Mouse (Mus musculus) MN1 (cell line): ENCODE data around the gene Atp6v0a2.
"Not testable (repeated sequence)": the region's sequence is repeated elsewhere in the genome, so short reads cannot be mapped to it uniquely, and the experiment has no call there.

Experiments
- DNase-seq: peaks from one replicate; pipeline ENCODE4 v3.0.0-alpha.2; 2016; ENCODE audit warnings: low spot score

Gene Atp6v0a2

DNA sequence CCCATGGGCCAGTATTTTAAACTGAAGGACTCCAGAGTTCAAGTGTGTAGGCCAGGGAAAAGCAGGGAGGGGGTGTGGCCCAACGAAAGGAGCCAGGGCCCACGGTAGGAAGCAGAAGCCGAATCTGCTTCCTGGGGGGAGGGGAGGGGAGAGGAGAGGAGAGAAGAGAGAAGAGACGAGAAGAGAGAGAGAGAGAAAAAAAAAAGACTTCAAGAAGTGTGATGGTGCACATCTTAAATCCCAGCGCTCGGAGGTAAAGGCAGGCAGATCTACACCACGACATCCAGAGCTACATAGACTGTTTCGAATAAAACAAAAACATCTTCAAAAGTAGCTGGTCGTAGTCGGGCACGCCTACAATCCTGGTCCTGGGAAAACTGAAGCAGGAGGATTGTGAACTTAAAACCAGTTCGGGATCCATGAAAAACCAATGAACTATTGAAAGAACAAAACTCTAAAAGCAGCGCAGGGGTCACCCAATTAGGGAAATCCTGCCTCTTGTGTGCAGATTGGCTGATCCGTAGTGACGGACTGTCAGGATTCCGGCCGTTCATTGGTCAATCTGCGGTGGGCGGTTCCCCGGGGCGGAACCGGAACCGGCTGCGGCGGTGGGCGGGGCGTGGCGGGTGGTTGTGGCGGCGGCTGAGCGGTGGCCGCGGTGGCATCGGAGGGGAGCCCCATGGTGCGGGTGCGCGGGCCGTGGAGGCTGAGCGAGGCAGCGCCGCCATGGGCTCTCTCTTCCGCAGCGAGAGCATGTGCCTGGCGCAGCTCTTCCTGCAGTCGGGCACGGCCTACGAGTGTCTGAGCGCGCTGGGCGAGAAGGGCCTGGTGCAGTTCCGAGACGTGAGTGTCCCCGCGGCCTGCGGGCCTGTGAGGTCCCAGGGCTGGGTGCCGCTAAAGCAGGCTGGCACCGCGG is at the start of gene Atp6v0a2:
Gene Atp6v0a2, plus strand, starts transcription at position 129 of the 916 bp plus-strand sequence.
- peak; percentile 82 for DNase-seq

DNA sequence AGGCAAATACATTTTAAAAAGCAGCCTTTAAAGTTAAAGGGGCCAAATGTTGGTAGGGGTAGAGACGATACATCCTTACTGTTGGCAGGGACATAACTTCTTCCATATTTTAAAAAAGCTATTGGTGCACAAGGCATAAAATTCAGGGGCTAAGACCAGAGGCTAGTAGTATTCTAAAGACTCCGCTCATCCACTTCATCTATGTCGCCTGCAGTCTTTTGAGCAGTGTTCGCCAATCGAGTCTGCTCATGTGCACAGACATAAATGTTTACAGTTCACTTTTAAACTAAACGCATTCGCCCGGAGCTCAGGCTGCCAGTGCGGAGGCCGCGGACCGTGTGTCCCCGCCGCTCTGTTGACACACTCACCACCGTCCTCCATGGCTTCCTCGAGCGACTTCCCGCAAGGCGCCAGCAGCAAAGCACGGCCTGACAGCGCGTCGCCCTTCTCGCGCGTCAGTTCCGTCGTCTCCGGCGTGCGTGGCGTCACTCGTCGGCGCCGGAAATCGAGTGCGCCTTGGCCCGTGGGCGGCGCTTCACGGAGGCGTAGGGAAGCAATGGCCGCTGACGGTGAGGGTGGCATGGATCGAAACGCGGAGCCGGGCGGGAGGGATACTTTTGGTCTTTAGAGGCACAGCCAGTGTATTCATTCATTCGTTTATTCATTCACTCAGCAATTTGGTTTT is 49.6 kb upstream of the Atp6v0a2 start, which contains the start of the genes Eif2b1 and Gtf2h3:
Gene Eif2b1, minus strand, starts transcription at position 499 of the 685 bp plus-strand sequence.
Gene Gtf2h3, plus strand, starts transcription at position 508 of the 685 bp plus-strand sequence.
- DNase-seq: peak; percentile 87

DNA sequence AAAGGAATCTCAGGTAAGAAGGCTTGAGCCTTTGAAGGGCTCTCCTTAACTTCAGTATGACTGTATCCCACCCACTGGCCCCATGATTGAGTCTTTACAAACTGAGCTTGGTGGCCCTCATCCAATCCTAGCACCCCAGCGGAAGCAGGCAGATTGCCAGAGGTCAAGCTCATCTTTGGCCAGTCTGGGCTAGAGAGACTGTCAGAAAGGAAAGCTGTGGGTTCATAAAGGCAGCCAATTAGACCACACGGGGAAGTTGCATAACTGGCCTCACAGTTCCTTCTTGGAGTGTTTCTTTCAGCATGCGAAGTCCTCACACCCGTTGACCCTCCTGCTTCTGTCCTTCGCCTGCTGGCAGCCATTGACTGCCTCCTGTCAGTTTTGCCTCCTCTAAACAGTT is 45.9 kb upstream of the Atp6v0a2 start:
- no peak for DNase-seq

DNA sequence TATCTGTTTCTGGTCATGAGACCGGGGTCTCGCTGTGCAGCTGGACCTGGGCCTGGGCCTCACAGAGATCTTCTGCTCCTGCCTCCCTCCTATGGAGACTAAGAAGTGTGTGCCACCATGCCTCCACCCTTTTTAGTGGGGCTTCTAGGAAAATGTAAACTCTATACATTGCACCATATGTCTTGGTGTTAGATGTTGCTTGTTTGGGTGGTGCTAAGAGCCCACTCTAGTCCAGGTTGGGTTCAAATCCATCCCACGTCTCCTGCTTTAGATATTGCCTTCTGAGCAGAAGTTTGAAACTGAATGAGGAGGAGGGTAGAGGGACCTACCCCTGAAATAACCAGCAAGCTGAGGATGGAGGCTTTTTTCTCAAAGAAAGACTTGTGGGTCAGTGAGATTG is 35.6 kb upstream of the Atp6v0a2 start:
- DNase-seq: no peak

DNA sequence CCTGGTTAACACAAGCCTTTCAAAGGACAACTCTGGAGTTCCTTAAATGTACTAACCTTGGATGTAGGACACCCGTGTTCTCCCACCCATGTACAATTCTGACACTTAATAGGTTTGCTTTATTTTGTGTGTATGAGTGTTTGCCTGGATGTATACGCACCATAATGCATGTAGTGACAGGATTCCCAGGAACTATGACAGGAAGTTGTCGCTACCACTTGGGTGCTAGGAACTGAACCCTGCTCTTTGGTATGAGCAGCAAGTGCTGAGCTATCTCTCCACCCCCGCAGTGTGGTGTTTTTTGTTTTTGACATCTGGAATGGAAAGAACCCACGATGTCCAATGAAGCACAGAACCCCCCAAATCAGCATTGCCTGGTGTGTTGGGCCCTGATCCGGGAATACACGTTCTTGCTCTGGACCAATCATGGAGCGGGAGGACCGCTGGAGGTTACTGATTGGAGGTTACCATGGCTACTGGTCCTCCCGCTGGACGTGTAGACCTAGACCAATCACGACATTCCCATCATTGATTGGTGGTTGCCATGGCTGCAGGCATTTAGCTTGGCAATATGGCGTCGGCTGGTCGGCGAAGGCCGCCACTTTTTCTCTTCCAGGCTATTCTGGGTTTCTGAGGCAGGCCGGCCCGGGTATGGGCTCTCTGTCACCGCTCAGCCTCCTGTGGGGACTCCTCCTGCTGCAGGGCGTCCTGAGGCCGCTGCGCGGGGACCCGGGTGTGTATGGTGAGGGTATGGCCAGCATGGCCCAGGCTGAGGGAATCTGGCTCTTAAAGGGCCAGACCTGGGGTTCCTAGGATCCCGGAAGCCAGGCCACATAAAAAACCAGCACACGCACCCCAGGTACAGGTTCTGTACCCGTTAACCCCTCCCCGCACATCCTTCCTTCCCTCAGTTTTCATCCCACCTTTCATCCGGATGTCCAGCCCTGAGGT is 29.9 kb upstream of the Atp6v0a2 start:
- peak; percentile 88 for DNase-seq

DNA sequence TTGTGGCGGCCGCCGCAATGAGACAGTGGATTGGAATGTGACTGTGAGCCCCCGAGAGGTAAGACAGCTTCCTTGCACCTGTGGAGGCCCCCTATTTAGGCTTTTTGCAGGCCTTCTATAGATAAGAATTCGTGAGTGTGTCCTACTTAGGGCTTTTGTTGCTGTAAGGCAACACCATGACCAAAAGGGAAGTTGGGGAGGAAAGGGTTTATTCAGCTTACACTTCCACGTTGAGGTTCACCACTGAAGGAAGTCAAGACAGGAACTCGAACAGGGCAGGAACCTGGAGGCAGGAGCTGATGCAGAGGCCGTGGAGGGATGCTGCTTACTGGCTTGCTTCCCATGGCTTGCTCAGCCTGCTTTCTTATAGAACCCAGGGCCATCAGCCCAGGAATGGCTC is 28.6 kb upstream of the Atp6v0a2 start:
- not testable (repeated sequence) for DNase-seq

DNA sequence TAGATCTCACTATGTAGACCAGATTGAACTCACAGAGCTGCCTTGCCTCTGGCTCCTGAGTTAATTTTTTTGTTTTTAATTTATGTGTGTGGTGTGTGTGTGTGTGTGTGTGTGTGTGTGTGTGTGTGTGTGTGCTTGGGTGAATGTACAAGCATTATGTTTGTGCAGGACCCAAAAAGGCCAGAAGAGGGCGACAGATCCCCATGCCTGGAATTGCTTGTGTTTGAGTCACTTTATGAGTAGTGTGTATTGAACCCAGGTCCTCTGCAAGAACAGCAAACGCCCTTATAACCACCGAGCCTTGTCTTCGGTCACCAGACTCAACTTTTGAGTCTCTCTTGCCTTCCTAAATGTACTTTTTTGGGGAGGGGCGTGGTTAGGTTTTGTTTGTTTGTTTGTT is 26.0 kb upstream of the Atp6v0a2 start:
- DNase-seq: peak; percentile 28

DNA sequence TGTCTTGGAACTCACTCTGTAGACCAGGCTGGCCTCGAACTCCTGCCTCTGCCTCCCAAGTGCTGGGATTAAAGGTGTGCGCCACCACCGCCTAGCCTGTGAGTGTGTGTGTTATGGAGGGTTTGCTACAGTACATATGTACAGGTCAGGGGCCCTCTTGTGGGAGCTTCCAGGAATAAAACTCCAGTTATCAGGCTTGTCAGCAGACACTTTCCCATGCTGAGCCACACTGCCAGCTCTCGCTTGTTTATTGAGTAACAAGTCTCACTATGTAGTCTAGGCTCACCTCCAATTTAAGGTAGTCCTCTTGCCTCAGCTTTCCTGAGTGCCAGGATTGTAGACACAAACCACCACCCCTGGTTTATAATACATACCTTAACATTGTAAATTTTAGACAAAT is 24.1 kb upstream of the Atp6v0a2 start:
- DNase-seq: no peak

DNA sequence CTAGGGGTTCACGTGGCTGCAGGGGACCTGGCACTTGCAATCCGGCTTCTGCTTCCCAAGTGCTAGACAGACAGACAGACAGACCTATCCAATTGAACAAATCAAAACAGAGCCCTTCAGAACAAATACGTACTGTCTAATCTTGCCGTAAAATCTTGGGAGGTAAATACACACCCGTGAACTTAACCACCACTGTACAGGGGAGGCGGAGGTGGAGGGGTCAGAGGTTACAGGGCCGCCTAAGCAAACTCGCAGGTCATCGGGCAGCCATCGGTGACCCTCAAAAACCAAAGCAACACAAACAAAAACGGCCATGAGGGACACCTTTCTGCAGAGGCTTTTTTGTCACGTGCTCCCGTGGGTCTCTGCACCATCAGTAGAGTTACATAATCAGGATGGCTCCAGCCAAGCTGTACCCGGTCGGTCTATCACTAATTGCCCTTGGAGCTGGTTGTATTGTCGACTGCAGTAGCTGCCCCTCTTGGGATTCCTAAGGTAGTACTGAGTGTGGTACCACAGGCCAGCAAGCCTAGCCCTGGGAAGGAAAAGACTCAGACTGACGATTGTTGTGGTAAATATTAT is 23.2 kb upstream of the Atp6v0a2 start:
- no peak for DNase-seq

DNA sequence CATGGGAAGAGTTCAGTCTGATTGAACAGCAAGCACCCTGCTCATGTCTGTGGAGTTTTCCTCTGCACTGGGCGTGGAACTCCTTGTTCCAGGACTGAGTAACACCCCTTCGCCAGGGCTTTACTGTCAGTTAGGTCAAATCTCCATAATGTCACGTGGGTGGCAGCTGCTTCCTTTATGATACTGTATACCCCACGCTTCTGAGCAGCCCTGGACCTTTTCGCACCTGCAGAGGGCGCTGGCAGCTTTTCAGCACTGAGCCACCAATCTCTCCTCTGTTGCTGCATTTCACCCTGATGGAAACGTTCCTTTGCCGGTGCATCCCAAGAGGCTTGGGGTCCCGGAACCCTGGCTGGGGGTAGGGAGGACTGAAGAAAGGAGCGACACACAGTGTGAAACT is 17.4 kb upstream of the Atp6v0a2 start:
- no peak for DNase-seq

DNA sequence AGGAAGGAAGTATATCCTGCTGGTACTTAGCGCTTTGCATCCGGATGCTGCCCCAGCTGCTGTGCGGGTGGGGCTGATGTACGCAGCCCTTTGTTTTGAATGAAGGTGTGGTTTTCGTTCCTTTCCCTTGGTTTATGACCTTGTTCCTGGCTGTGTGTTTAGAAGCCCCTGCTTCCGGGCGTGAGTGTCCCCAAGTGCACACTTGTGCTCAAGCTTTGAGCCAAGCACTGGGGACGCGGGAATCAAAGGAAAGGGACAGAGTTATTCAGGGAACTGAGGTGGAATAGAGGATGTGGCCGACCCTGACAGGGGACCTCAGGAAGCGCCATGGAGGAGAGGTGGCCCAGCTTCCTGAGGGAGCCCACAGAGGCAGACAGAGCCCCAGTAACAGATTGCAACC is 13.7 kb upstream of the Atp6v0a2 start:
- DNase-seq: no peak

DNA sequence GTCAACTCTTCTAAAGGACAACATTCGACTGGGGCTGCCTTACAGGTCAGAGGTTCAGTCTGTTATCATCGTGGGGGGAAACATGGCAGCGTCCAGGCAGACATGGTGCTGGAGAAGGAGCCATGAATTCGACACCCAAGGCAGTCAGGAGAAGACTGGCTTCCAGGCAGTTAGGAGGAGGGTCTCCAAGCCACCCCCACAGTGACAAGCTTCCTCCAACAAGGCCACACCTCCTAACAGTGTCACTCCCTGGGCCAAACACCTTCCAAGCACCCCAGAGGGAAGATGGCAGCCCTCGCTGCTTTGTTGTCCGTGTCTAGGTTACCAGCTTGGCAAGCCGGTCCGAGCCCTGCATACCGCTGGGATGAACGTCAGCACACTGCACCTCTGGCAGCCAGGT is 9.7 kb upstream of the Atp6v0a2 start:
- DNase-seq: no peak

DNA sequence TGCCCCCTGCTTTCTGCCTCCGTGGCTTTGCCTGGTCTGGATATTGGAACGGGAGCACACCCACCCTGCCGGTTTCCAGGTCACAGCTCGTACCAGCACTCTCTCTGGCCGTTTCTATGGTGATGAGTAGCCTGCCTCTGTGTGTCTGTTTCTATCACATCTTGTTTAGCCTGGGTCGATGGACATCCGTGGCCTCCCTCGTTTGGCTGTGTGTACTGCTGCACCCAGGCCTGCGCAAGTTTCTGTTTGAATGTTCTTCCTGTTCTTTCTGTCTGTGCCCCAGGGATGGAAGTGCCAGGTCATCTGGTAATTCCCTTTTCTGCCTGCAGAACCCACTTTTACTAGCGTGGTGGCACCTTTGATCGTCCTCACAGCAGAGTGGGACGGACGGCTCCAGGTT is 7.0 kb upstream of the Atp6v0a2 start:
- DNase-seq: peak; percentile 10

DNA sequence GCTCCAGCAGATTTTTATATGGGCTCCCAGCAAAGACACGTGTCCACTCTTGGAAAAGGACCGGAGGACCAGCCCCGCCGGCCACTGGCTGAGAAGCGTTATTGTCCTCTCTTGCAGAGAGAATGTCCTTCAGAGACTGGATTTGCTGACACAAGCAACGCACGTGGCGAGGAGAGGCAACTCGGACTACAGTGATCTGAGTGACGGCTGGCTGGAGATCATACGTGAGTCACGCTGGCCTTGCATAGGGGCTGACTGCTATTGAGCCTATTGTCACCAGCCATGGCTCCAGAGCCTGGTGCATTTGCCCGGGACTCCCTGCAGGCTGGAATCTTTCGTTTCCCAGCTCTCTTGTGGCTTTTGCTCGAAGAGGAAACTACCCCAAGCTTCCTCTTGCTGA is 5.5 kb upstream of the Atp6v0a2 start:
- DNase-seq: no peak

DNA sequence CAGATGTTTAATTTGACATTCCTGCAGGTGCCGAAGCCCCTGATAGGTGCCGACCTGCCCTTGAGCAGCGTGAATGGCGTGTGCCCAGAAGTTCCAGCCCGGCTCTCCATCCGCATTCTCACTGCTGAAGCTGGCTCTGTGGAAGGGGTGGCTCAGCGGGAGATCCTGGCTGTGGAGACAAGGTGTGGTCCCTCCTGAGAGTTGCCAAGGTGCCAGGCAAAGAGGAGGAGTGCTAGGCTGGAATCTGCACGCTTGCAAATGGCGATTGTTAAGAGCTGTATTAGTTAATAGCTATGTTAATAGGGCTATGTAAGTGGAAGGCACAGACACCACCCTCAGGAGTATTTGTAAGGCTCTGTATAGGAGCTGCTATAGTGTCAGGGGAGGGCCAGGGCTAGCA is 4.1 kb upstream of the Atp6v0a2 start:
- DNase-seq: no peak

DNA sequence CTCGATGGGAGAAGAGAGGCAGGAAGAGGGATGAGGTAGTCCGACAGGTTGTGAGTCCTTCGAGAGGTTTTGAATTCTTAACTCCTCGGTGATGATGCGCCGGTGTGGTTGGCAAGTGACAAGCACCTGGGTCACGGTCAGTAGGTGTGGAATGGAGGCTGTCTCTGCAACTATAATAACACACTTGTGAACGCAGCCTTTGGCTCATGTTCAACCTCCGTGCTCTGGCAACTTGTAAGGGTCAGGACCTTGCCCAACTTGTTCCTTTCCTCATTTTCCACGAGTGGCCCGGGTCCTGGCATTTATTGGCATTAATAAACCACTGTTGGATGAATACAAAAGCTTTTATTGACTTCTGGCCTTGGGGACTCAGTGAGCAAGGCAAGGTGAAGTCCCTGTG is 1.3 kb downstream of the Atp6v0a2 start:
- DNase-seq: no peak

DNA sequence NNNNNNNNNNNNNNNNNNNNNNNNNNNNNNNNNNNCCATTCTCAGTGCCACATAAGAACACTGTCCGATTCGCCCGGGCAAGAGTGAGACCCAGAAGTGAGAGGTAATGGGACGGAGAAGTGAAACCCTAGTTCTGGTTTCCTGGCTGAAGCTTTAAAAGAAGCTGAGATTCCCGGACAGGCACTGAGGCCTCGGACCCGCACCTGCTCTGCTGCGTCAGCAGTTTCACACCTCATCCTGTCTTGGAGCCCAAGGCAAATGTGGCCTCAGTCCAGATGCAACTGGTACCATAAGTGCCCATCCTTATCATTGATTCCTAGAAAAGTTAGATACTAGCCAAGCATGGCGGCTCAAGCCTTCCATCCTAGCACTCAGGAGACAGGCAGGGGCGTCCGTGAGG is 3.3 kb downstream of the Atp6v0a2 start:
- no peak for DNase-seq

DNA sequence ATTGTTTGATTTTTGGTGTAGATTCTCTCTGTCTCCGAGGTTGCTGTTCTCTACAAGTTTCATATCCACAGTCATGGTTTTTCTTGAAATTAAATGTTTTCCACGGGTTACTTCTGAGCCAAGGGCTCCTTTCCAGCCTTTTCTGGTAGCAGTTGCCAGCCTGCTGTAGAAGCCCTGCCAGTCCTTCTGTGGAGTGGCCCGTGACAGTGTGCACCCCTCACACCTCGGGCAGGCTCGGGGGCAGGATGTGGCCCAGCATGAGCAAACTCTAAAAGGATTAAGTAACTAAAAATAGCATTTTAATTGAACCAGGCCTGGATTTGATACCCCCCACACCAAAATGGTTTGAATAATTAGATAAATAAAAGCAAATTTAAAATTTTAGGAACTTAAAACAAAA is 4.1 kb downstream of the Atp6v0a2 start:
- no peak for DNase-seq

DNA sequence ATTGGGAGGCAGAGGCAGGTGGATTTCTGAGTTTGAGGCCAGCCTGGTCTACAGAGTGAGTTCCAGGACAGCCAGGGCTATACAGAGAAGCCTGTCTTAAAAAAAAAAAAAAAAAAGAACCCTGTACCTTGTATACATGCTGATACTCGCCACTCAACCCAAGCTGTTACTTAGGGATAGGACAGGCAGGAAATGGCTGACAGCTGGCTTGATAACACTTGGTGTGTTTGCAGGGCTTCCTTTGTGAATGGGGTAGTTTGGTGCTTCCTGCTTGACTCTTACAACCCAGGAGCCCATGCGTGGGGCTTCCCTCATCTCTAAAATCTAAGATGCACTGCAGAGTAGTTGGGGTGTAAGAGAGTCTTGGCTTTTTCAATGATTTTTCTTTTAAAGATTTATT is 5.0 kb downstream of the Atp6v0a2 start:
- DNase-seq: no peak

DNA sequence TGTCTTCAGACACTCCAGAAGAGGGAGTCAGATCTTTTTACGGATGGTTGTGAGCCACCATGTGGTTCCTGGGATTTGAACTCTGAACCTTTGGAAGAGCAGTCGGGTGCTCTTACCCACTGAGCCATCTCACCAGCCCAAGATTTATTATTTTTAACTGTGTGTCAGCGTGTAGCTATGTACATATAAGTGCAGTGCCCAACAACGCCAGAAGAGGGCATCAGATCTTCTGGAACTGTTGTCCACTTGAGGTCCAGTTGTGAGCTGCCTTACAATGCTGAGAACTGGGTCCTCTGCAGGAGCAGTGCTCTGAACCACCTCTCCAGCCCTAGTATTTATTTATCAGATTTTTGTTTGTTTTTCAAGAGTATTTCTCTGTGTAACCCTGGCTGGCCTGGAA is 6.7 kb downstream of the Atp6v0a2 start:
- DNase-seq: not testable (repeated sequence)

DNA sequence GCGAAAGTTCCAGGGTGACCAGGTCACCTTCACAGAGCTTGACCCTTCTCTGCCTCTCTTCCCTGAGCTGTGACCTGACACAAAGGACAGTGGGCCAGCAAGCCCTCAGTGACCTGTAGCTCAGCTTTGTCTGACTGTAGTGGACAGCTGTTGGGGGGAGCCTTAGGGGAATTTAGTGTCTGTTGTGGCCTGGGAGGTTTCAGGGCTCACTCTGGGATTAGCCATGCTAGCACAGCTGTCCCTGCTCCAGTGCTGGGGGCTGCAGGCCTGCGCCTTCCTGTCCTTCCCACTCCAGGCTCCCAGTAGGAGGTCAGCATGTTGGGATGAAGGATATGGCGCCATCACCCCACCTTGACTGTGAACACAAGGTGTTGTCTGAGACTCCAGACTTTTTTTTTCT is 7.8 kb downstream of the Atp6v0a2 start:
- DNase-seq: no peak

DNA sequence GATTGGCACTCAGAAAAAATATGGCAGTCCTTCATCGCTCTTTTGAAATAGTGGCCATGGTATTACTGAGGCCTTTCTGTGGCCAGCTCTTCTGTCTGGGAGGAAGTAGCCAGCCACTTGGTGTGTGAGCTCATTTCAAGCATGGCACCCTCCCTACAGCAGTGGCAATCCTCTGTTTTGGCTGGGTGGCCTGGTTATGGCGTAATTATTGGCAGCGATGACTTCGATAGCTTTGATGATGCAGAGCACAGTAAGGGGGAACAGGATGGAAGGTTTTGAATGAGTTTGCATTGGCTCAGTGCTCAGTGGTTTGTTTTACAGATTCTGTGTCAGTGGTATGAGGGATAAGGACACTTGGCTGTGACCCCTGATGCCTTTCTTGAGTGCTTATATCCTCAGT is 8.3 kb downstream of the Atp6v0a2 start:
- no peak for DNase-seq
